Mouse (Mus musculus): ENCODE results near the gene Rer1.
"Not testable (repeated sequence)": the region's sequence is repeated elsewhere in the genome, so short reads cannot be mapped to it uniquely, and the experiment has no call there.

Gene Rer1

GRCm38 (mm10) chr4:155113766-155114410, 27.7 kb upstream of the Rer1 start:
- no peak for DNase-seq

GRCm38 (mm10) chr4:155109471-155109870, 23.3 kb upstream of the Rer1 start:
- no peak for DNase-seq

- no peak for DNase-seq
These were observed 21.7 kb upstream of the Rer1 start for GRCm38 (mm10) chr4:155107886-155108285.

- no peak for DNase-seq
These were observed 12.4 kb upstream of the Rer1 start for GRCm38 (mm10) chr4:155098572-155098971.

- no peak for DNase-seq
These were observed 11.3 kb upstream of the Rer1 start for GRCm38 (mm10) chr4:155097452-155097851.

GRCm38 (mm10) chr4:155095967-155096366, 9.8 kb upstream of the Rer1 start:
- DNase-seq: no peak

- peak; percentile 91 for DNase-seq
These were observed 9.2 kb upstream of the Rer1 start for GRCm38 (mm10) chr4:155095238-155095900.

- DNase-seq: peak; percentile 66
These were observed 8.4 kb upstream of the Rer1 start for GRCm38 (mm10) chr4:155094565-155094964.

- DNase-seq: no peak
These were observed 7.4 kb upstream of the Rer1 start for GRCm38 (mm10) chr4:155093431-155094149.

- no peak for DNase-seq
These were observed 6.7 kb upstream of the Rer1 start for GRCm38 (mm10) chr4:155092718-155093430.

GRCm38 (mm10) chr4:155090688-155091449, 4.7 kb upstream of the Rer1 start:
- no peak for DNase-seq

GRCm38 (mm10) chr4:155090147-155090546, 4.0 kb upstream of the Rer1 start:
- no peak for DNase-seq

GRCm38 (mm10) chr4:155089241-155089640, 3.1 kb upstream of the Rer1 start:
- no peak for DNase-seq

GRCm38 (mm10) chr4:155085206-155086107, 725 bp downstream of the Rer1 start:
- no peak for DNase-seq

GRCm38 (mm10) chr4:155084351-155084750, 1.8 kb downstream of the Rer1 start:
- DNase-seq: peak; percentile 30

GRCm38 (mm10) chr4:155083553-155083952, 2.6 kb downstream of the Rer1 start:
- DNase-seq: peak; percentile 48

- no peak for DNase-seq
These were observed 6.5 kb downstream of the Rer1 start for GRCm38 (mm10) chr4:155079666-155080065.

GRCm38 (mm10) chr4:155078808-155079207, 7.4 kb downstream of the Rer1 start:
- DNase-seq: not testable (repeated sequence)

GRCm38 (mm10) chr4:155076677-155077076, 9.5 kb downstream of the Rer1 start:
- peak; percentile 56 for DNase-seq

- no peak for DNase-seq
These were observed 10.4 kb downstream of the Rer1 start for GRCm38 (mm10) chr4:155075813-155076212.

GRCm38 (mm10) chr4:155075137-155075536, 11.0 kb downstream of the Rer1 start:
- DNase-seq: no peak
